Mouse (Mus musculus) olfactory bulb, adult 2 months (tissue): ENCODE measurements around the gene Creb3l1. TPM values are rescaled to one million over a fixed set of nuclear protein-coding genes. Genes with fewer than 3 reads are reported as not detected.

Source experiments
- H3K27ac ChIP-seq: fragments of 200-500 bp; 2 replicates; pipeline ENCODE4 v1.5.1; 2012; ENCODE audit warnings: low read depth, low read length; ENCODE audit not compliant: insufficient read depth
- H3K4me1 ChIP-seq: fragments of 200-500 bp; 2 replicates; pipeline ENCODE4 v1.6.1; 2012; ENCODE audit warnings: low read length; ENCODE audit not compliant: control insufficient read depth, insufficient read depth
- H3K4me3 ChIP-seq: fragments of 200-500 bp; 2 replicates; pipeline ENCODE4 v1.5.1; 2012; ENCODE audit warnings: mild to moderate bottlenecking, low read depth, low read length, moderate library complexity; ENCODE audit not compliant: insufficient read depth
- CTCF ChIP-seq: fragments of 200-500 bp; IDR thresholded peaks from 2 replicates; pipeline ENCODE4 v1.5.1; 2012; ENCODE audit warnings: low read depth, mild to moderate bottlenecking, low read length, moderate library complexity; ENCODE audit not compliant: insufficient read depth
- POLR2A ChIP-seq: fragments of 200-500 bp; IDR thresholded peaks from 2 replicates; pipeline ENCODE4 v1.6.1; 2012; ENCODE audit warnings: mild to moderate bottlenecking, low read depth, low read length, moderate library complexity; ENCODE audit not compliant: insufficient read depth
- WGBS: fragments of 180-500 bp; shearing (Covaris S2); methylation state at CpG from one replicate; pipeline ENCODE4 v1.1.7; 2018; 5-methylcytosine and 5-hydroxymethylcytosine counted together
- polyA plus RNA-seq: library from polyadenylated mRNA; stranded (reverse); fragments of >200 nt; gene quantifications from 2 replicates; pipeline ENCODE4 v1.2.4, GENCODE M21; 2012; ENCODE audit warnings: low replicate concordance; ENCODE audit not compliant: missing spikeins, insufficient read depth, insufficient read length

The Creb3l1 gene
- polyA plus RNA-seq, 1 experiment, result not detected

DNA sequence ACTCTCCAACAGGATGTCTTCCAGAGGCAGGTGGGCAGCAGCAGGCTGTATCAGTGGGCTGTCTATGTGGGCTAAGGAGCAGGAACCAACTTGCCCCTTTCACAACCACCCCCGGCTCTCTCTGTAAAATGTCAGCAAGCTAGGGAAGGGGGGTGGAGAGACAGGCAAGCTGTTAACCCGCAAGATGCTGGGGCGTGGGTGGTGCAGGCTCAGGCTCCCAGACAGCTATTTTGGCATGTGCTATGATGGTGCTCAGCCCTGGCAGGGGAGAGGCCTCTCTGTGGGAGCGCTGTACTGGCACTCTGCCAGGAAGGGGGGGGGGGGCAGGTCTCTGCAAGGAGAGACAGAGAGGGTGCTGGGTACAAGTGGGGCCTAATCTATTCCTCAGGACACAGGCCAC is 67.2 kb downstream of the Creb3l1 start:
- TF ChIP-seq CTCF (no peak), POLR2A (no peak)
- peaks cover 55% of the 10 kb centered on the region for H3K4me1 ChIP-seq
- 0 out of 2 replicates have a peak overlapping the region, but pooled peaks have one; percentile 10 for H3K4me3 ChIP-seq
- peak overlapping the region; percentile 65 for H3K27ac ChIP-seq
- WGBS, result 8% methylated on average over 4 of the region's 4 CpGs

DNA sequence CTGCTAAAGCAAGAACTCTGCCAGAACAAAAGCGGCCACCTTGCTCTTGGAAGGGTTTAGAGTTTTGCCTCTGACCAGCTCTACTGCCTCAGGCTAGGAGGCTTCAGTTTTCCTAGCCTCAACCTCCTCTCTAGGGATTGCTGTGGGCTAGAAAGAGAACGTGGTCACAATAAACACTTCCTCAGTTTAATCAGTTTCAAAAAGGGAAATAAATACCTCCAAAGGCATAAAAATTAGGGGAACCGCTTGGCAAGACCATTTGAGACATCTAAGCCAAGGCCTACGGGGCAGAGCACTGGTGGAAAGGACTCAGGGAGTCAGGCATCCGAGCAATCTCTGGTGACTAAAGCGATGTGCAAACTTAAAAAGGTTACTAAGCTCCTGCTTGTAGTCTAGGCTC is 68.4 kb downstream of the Creb3l1 start:
- TF ChIP-seq POLR2A (no peak), CTCF (no peak)
- WGBS, result 80% methylated on average over 6 of the region's 6 CpGs
- Histone ChIP-seq H3K4me1 (peaks cover 49% of the 10 kb centered on the region), H3K4me3 (no peak overlapping the region), H3K27ac (no peak overlapping the region)

DNA sequence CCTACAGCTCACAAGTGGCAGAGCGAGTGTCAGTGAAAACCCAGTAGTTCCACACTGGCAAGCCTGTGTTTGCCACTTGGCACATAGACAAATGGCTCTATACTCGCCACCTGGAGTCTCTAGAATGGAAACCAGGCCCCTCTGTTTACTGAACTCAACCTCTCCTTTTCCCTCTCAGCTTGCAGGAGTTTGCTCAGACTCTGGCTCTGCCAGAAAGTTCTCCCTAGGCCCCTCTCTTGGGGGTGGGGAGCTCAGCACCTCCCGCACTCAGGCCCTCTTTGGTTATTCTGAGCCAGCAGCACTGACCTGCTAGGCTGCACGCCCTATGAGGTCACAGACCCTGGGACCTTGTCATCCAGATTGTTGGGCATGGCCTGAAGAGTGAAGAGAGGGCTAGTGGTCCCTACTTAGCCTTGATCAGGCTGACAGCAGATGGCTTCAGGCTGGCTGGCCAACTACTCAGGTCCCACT is 69.1 kb downstream of the Creb3l1 start:
- Histone ChIP-seq H3K4me1 (peaks cover 52% of the 10 kb centered on the region), H3K27ac (no peak overlapping the region), H3K4me3 (no peak overlapping the region)
- TF ChIP-seq POLR2A (no peak), CTCF (no peak)
- 72% methylated on average over 4 of the region's 4 CpGs for WGBS

DNA sequence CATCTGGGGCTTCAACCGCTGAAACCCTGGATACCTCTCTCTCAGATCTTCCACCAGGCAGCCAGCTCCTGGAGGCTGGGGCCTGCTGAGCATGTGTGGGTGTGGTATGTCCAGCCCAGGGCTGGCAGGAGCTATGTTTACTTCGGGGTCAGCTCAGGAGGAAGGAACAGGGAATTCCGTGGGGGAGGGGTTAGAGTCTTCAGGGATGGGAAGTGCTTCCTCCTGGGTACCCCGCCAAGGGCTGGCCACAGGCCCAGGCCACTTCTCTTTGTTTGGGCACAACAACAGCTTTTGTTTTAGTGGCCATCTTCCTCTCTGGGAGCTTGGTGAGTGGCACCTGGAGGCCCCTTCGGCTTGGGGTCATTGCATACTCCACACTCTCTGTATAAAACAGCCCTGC is 70.5 kb downstream of the Creb3l1 start:
- Histone ChIP-seq H3K4me1 (peaks cover 52% of the 10 kb centered on the region), H3K4me3 (no peak overlapping the region), H3K27ac (no peak overlapping the region)
- 36% methylated on average over 5 of the region's 5 CpGs for WGBS
- TF ChIP-seq POLR2A (no peak), CTCF (no peak)

DNA sequence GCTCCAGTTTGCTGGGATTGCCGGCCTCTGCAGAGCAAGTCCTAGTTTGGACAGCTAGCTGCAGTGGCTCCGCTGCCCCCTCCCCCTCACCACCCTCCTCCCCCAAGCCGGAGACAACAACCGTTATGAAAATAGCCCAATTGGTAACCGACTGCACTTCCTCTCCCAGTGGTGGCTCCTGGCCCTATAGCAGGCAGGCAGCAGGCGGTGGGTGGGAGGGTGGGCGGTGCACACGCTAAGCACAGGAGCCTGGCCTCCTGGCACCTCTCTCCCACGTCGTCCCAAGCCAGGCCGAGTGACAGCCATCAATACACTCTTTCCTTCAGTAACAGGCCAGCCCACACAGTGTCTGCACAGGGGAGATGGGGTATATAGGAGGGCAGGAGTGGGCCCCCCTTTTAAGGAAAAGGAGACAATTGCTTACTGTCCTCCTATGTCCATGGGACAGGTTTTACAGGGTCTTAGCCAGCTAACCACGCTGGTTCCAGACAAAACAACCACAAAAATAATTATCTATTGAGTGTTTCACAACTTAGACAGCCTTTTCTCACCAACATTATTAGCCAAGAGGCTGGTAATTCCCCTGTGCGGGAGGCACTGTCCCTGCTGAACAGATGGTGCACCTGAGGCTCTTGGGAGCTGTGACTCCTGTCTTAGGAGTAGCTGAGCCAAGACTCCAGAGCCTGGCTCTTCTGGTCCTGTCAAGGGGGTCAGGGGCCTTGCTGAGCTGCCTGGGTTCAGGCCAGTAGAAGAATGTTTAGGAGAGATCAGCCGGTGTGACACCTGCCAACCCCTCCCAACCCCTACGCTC is 73.8 kb downstream of the Creb3l1 start:
- Histone ChIP-seq H3K4me1 (peaks cover 54% of the 10 kb centered on the region), H3K4me3 (peak overlapping the region; percentile 36), H3K27ac (peak overlapping the region; percentile 85)

DNA sequence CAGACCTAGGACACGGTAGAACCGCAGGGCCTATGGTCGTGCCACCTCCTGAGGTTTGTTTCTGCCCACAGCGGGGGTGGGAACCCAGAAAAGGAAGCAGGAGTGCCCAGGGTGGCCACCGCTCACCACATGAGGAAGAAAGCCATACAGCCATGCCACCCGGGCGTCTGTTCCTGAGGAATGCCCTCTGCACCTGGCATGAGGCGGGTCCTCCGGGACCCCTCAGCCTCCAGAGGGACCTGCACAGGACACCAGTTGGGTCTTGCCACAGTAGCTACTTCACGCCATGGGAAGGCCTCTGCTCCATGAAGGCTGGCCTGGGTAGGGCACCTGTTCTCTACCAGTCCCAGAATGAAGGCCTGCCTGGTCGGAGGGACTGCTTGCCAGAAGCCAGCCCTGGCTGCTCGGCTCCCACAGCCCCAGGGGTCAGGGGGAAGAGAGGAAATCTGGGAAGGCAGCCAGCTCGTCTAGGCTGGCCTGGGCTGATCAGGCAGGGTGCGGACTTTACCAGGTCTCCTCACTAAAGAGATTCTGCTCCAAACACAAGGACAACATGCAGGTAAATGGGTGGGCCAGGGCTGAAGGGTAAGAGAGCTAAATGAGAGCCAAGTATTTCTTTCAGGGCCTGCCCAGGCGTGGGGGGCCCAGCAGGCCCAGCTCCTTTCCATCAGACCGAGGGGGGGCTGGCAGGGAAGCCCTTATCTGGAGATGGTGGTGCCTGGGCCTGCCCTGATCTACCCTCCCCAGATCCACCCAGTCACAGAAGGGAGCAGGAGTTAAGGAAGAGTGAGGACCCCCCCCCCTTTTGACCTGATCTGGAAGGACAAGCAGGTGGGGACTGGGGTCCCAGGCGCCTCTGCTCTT is 74.7 kb downstream of the Creb3l1 start:
- Histone ChIP-seq H3K4me3 (peak overlapping the region; percentile 36), H3K4me1 (peaks cover 57% of the 10 kb centered on the region), H3K27ac (peak overlapping the region; percentile 85)
- WGBS, result 59% methylated on average over 17 of the region's 17 CpGs
- no peak for TF ChIP-seq POLR2A
- no peak for TF ChIP-seq CTCF

More for the DNA sequence above, 73.8 kb downstream of the Creb3l1 start:
- no peak for TF ChIP-seq POLR2A
- no peak for TF ChIP-seq CTCF
- WGBS, result 12% methylated on average over 15 of the region's 15 CpGs

DNA sequence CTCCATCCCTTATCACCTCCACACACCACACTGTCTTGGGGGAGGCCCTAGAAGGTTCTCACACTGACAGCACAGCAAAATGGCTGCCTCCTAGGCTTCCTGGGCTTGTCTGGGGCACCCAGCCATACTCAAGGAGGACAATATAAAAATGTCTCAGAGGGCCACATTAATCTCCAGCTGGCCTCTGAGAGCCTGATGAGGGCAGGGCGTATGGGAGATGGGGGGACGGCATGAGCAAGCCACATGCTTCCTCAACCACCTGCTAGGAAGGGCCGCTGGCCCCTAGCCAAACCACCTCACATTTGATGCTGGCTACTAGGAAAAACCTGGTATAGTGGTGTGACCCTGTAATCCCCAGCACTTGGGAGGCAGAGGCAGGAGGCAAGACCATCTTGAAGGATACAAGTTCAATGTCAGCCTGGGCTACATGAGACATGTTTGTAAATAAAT is 75.5 kb downstream of the Creb3l1 start:
- H3K4me3 ChIP-seq, result no peak overlapping the region
- 71% methylated on average over 3 of the region's 3 CpGs for WGBS
- H3K27ac ChIP-seq, result peak overlapping the region; percentile 85
- TF ChIP-seq POLR2A (no peak), CTCF (no peak)
- H3K4me1 ChIP-seq, result peaks cover 60% of the 10 kb centered on the region

DNA sequence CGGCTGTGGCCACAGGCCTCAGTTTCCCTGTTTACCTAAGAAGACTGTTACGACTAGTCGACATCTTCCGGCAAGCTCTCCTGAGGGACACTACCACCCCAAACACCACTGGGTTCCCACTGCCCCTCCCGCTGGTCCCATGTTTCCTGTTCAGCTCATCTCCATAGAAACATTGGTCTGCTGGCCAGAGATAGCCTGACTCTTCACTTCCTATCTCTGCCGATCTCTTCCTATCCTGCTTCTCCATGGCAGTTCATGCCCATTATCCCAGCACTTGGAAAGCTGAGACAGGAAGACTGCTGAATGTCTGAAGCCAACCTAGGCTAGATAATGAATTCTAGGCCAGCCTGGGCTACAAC is 76.2 kb downstream of the Creb3l1 start:
- WGBS, result 83% methylated on average over 6 of the region's 6 CpGs
- peaks cover 58% of the 10 kb centered on the region for H3K4me1 ChIP-seq
- peak overlapping the region; percentile 27; the same call in 1 of the 2 replicates for H3K27ac ChIP-seq
- TF ChIP-seq CTCF, result no peak
- TF ChIP-seq POLR2A, result no peak
- H3K4me3 ChIP-seq, result no peak overlapping the region
